Mouse (Mus musculus): ENCODE results near the gene Eif3l. TPM values are rescaled to one million over a fixed set of nuclear protein-coding genes. Genes with fewer than 3 reads are reported as not detected.

Eif3l gene
- polyA plus RNA-seq, 1 experiment from 2014 or later: 182 TPM

- no peak for ATAC-seq (ENCODE audit: low FRiP score, low TSS enrichment)
- H3K27me3 ChIP-seq (ENCODE audit: control insufficient read depth, insufficient read depth, low read length): no peaks in the 10 kb centered on the region
- H3K4me3 ChIP-seq (replicated peaks; ENCODE audit: low read depth, low read length): no peak overlapping the region
- no peaks in the 10 kb centered on the region for H3K4me1 ChIP-seq (ENCODE audit: control insufficient read depth, insufficient read depth, low read length)
- peaks cover 67% of the 10 kb centered on the region for H3K36me3 ChIP-seq (ENCODE audit: control insufficient read depth, insufficient read depth, low read length)
- no peak overlapping the region for H3K27ac ChIP-seq (replicated peaks; ENCODE audit: low read depth, low read length)
- no peak for DNase-seq
- WGBS: 82% methylated on average over 9 of the region's 9 CpGs
- H3K4me2 ChIP-seq (ENCODE audit: low read length): no peak overlapping the region
- H3K9ac ChIP-seq (replicated peaks; ENCODE audit: low read length): no peak overlapping the region
- H3K9me3 ChIP-seq (ENCODE audit: control insufficient read depth, low read length): no peaks in the 10 kb centered on the region
These were observed 44.5 kb downstream of the Eif3l start for GRCm38 (mm10) chr15:79119491-79119890.

- WGBS: 57% methylated on average over 4 of the region's 4 CpGs
- Histone ChIP-seq H3K9ac (replicated peaks; ENCODE audit: low read length) (no peak overlapping the region), H3K27ac (replicated peaks; ENCODE audit: low read depth, low read length) (no peak overlapping the region), H3K4me2 (ENCODE audit: low read length) (no peak overlapping the region), H3K36me3 (ENCODE audit: control insufficient read depth, insufficient read depth, low read length) (peaks cover 68% of the 10 kb centered on the region), H3K4me3 (replicated peaks; ENCODE audit: low read depth, low read length) (no peak overlapping the region), H3K4me1 (ENCODE audit: control insufficient read depth, insufficient read depth, low read length) (no peaks in the 10 kb centered on the region), H3K27me3 (ENCODE audit: control insufficient read depth, insufficient read depth, low read length) (no peaks in the 10 kb centered on the region), H3K9me3 (ENCODE audit: control insufficient read depth, low read length) (no peaks in the 10 kb centered on the region)
- ATAC-seq (ENCODE audit: low FRiP score, low TSS enrichment): no peak
- no peak for DNase-seq
These were observed 47.1 kb downstream of the Eif3l start for GRCm38 (mm10) chr15:79122119-79122518.

DNA sequence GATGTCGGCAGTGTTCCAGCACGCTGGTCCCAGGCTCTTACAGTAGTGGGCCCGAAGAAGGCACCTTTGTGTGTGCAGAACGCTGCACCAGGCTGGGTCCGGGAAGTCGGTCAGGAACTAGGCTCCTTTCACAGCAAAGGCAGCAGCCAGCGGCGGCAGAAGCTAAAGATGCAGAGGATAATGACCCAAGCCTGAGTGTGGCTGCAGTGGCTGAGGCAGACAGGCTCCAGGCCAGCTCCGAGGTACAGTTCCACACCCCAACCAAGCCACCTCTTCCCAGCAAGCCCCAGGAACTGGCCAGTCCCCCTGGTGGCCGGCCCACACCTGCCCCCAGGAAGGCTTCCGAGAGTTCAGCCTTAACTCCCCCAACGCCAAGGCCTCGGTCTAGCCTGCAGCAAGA is 47.6 kb downstream of the Eif3l start:
- Histone ChIP-seq H3K9me3 (ENCODE audit: control insufficient read depth, low read length) (no peaks in the 10 kb centered on the region), H3K27me3 (ENCODE audit: control insufficient read depth, insufficient read depth, low read length) (no peaks in the 10 kb centered on the region), H3K27ac (replicated peaks; ENCODE audit: low read depth, low read length) (no peak overlapping the region), H3K36me3 (ENCODE audit: control insufficient read depth, insufficient read depth, low read length) (peaks cover 72% of the 10 kb centered on the region), H3K9ac (replicated peaks; ENCODE audit: low read length) (no peak overlapping the region), H3K4me1 (ENCODE audit: control insufficient read depth, insufficient read depth, low read length) (no peaks in the 10 kb centered on the region), H3K4me3 (replicated peaks; ENCODE audit: low read depth, low read length) (no peak overlapping the region), H3K4me2 (ENCODE audit: low read length) (no peak overlapping the region)
- 82% methylated on average over 13 of the region's 13 CpGs for WGBS
- ATAC-seq (ENCODE audit: low FRiP score, low TSS enrichment) (no peak), DNase-seq (no peak)

GRCm38 (mm10) chr15:79123751-79124150 is 48.8 kb downstream of the Eif3l start:
- Histone ChIP-seq H3K4me1 (ENCODE audit: control insufficient read depth, insufficient read depth, low read length) (no peaks in the 10 kb centered on the region), H3K36me3 (ENCODE audit: control insufficient read depth, insufficient read depth, low read length) (peaks cover 80% of the 10 kb centered on the region), H3K27me3 (ENCODE audit: control insufficient read depth, insufficient read depth, low read length) (no peaks in the 10 kb centered on the region), H3K9me3 (ENCODE audit: control insufficient read depth, low read length) (no peaks in the 10 kb centered on the region), H3K4me3 (replicated peaks; ENCODE audit: low read depth, low read length) (no peak overlapping the region), H3K27ac (replicated peaks; ENCODE audit: low read depth, low read length) (no peak overlapping the region), H3K9ac (replicated peaks; ENCODE audit: low read length) (no peak overlapping the region), H3K4me2 (ENCODE audit: low read length) (no peak overlapping the region)
- DNase-seq (no peak), ATAC-seq (ENCODE audit: low FRiP score, low TSS enrichment) (no peak)
- WGBS: 91% methylated on average over 6 of the region's 6 CpGs

GRCm38 (mm10) chr15:79124331-79124875 is 49.4 kb downstream of the Eif3l start:
- Histone ChIP-seq H3K9ac (replicated peaks; ENCODE audit: low read length) (no peak overlapping the region), H3K4me1 (ENCODE audit: control insufficient read depth, insufficient read depth, low read length) (no peaks in the 10 kb centered on the region), H3K9me3 (ENCODE audit: control insufficient read depth, low read length) (no peaks in the 10 kb centered on the region), H3K36me3 (ENCODE audit: control insufficient read depth, insufficient read depth, low read length) (peaks cover 79% of the 10 kb centered on the region), H3K27ac (replicated peaks; ENCODE audit: low read depth, low read length) (no peak overlapping the region), H3K4me2 (ENCODE audit: low read length) (no peak overlapping the region), H3K4me3 (replicated peaks; ENCODE audit: low read depth, low read length) (no peak overlapping the region), H3K27me3 (ENCODE audit: control insufficient read depth, insufficient read depth, low read length) (no peaks in the 10 kb centered on the region)
- no peak for ATAC-seq (ENCODE audit: low FRiP score, low TSS enrichment)
- DNase-seq: no peak
- 82% methylated on average over 10 of the region's 10 CpGs for WGBS

GRCm38 (mm10) chr15:79126217-79126932 is 51.4 kb downstream of the Eif3l start:
- H3K4me3 ChIP-seq (replicated peaks; ENCODE audit: low read depth, low read length): no peak overlapping the region
- H3K27me3 ChIP-seq (ENCODE audit: control insufficient read depth, insufficient read depth, low read length): no peaks in the 10 kb centered on the region
- H3K4me2 ChIP-seq (ENCODE audit: low read length): no peak overlapping the region
- 84% methylated on average over 13 of the region's 13 CpGs for WGBS
- no peak overlapping the region for H3K9ac ChIP-seq (replicated peaks; ENCODE audit: low read length)
- H3K4me1 ChIP-seq (ENCODE audit: control insufficient read depth, insufficient read depth, low read length): no peaks in the 10 kb centered on the region
- ATAC-seq (ENCODE audit: low FRiP score, low TSS enrichment) (no peak), DNase-seq (peak; percentile 64)
- no peaks in the 10 kb centered on the region for H3K9me3 ChIP-seq (ENCODE audit: control insufficient read depth, low read length)
- peaks cover 89% of the 10 kb centered on the region for H3K36me3 ChIP-seq (ENCODE audit: control insufficient read depth, insufficient read depth, low read length)
- H3K27ac ChIP-seq (replicated peaks; ENCODE audit: low read depth, low read length): no peak overlapping the region

GRCm38 (mm10) chr15:79127101-79127500 is 52.1 kb downstream of the Eif3l start:
- ATAC-seq (ENCODE audit: low FRiP score, low TSS enrichment) (no peak), DNase-seq (no peak)
- Histone ChIP-seq H3K9me3 (ENCODE audit: control insufficient read depth, low read length) (no peaks in the 10 kb centered on the region), H3K4me1 (ENCODE audit: control insufficient read depth, insufficient read depth, low read length) (no peaks in the 10 kb centered on the region), H3K4me2 (ENCODE audit: low read length) (no peak overlapping the region), H3K9ac (replicated peaks; ENCODE audit: low read length) (no peak overlapping the region), H3K27ac (replicated peaks; ENCODE audit: low read depth, low read length) (no peak overlapping the region), H3K27me3 (ENCODE audit: control insufficient read depth, insufficient read depth, low read length) (no peaks in the 10 kb centered on the region), H3K4me3 (replicated peaks; ENCODE audit: low read depth, low read length) (no peak overlapping the region), H3K36me3 (ENCODE audit: control insufficient read depth, insufficient read depth, low read length) (peaks cover 89% of the 10 kb centered on the region)
- WGBS: 94% methylated on average over 12 of the region's 12 CpGs

- DNase-seq: no peak
- Histone ChIP-seq H3K9me3 (ENCODE audit: control insufficient read depth, low read length) (no peaks in the 10 kb centered on the region), H3K36me3 (ENCODE audit: control insufficient read depth, insufficient read depth, low read length) (peaks cover 89% of the 10 kb centered on the region), H3K27me3 (ENCODE audit: control insufficient read depth, insufficient read depth, low read length) (no peaks in the 10 kb centered on the region), H3K4me3 (replicated peaks; ENCODE audit: low read depth, low read length) (no peak overlapping the region), H3K4me2 (ENCODE audit: low read length) (no peak overlapping the region), H3K4me1 (ENCODE audit: control insufficient read depth, insufficient read depth, low read length) (no peaks in the 10 kb centered on the region), H3K27ac (replicated peaks; ENCODE audit: low read depth, low read length) (no peak overlapping the region), H3K9ac (replicated peaks; ENCODE audit: low read length) (no peak overlapping the region)
- WGBS: 95% methylated on average over 5 of the region's 5 CpGs
- no peak for ATAC-seq (ENCODE audit: low FRiP score, low TSS enrichment)
These were observed 53.2 kb downstream of the Eif3l start for GRCm38 (mm10) chr15:79128208-79128607.

- Histone ChIP-seq H3K4me3 (replicated peaks; ENCODE audit: low read depth, low read length) (no peak overlapping the region), H3K4me1 (ENCODE audit: control insufficient read depth, insufficient read depth, low read length) (no peaks in the 10 kb centered on the region), H3K27ac (replicated peaks; ENCODE audit: low read depth, low read length) (no peak overlapping the region), H3K9me3 (ENCODE audit: control insufficient read depth, low read length) (no peaks in the 10 kb centered on the region), H3K27me3 (ENCODE audit: control insufficient read depth, insufficient read depth, low read length) (no peaks in the 10 kb centered on the region), H3K36me3 (ENCODE audit: control insufficient read depth, insufficient read depth, low read length) (peaks cover 87% of the 10 kb centered on the region), H3K4me2 (ENCODE audit: low read length) (no peak overlapping the region), H3K9ac (replicated peaks; ENCODE audit: low read length) (no peak overlapping the region)
- DNase-seq (no peak), ATAC-seq (ENCODE audit: low FRiP score, low TSS enrichment) (no peak)
- 82% methylated on average over 7 of the region's 7 CpGs for WGBS
These were observed 54.3 kb downstream of the Eif3l start for GRCm38 (mm10) chr15:79129311-79129710.

All from midbrain, embryonic 14.5 days (tissue).